Mouse (Mus musculus): Measurements from ENCODE around the gene Epb41l2.

DNA sequence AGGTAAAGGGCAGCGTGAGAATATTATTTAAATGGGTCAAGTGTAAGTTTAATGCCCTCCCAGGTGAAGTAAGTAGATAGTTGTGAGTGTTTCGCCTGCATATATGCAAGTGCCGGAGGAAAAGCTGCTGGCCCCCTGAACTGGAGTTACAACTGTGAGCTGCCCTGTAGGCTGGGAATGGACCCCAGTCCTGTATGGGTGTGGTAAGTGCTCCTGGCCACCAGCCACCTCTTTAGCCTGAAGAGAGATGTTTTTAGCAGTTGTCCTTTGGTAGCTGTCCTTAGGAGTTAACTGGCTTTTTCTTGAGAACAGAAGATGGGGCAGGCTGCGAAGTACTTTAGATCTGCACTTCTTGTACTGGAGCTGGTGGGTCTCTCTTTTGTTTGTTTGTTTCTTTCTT, 69.7 kb downstream of the Epb41l2 start:
- TF ChIP-seq CTCF (IDR thresholded peaks at IDR 0.05; ENCODE audit: low read depth, low read length), result no peak
- no peak for TF ChIP-seq POLR2A (IDR thresholded peaks at IDR 0.05; ENCODE audit: extremely low read depth, insufficient read depth, low read length)
